Mouse (Mus musculus): Measurements from ENCODE around the gene Fbxo41.
A peak's percentile ranks its signal among the peaks of the same experiment; 100 is the strongest.

The Fbxo41 gene

DNA sequence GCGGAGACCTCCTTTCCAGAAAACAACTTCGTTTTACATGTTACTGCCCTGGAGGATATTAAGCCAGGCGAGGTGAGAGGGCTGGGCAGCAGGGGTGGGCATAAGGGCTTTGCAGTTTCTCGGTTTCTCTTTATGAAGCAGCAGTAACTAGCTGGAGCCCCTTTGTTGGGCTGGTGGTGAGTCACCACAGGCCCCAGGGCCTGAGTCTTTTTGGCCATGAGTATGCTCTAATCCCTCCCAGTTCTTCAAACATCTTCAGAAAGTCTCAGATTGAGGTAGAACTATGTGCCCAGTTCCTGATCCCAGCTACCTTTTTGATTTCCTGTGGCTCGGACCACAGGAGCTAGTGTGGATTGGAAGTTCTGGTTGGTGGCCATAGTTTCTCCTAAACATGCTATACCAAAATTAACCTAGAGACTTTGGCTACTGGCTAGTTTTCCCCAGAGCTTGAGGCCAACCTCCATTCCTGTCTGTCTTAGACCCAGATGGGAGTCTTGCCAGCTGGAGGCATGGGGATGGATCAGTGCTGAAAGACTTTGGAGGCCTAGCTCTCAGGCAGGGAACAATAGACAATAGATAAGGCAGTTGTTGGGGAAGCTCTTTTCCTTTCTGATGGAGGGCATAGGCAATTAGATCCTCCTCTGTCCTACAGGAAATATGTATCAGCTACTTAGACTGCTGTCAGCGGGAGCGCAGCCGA is 58.4 kb downstream of the Fbxo41 start:
- no peak for DNase-seq

DNA sequence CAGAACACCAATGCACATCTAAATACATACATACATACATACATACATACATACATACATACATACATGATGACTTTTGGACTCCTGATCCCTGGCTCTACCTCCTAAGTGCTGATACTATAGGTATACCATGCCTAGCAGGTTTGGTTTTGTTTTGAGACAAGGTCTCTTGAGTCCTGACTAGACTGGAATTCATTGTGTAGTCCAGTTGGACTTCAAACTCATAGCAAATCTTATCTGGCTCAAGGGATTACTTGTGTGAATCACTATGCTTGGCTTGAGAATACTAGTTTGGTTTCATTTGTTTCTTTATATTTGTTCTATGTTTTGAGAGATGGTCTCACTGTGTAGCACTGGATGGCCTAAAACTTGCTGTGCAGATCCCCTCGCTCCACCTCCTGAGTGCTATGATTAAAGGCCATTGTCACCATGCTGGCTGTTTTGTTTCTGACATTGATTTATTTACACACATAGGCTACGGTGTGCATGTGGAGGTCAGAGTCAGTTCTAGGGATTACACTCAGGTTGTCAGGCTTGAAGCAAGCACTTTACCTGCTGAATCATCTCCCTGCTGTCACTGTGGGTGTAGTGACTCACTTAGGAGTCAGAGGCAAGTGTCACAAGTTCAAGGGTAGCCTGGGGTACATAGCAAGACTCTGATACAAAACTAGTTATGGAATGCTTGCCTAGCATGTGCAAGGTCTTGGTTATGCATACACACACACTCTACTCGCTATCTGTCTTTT is 59.1 kb downstream of the Fbxo41 start:
- DNase-seq = no peak

DNA sequence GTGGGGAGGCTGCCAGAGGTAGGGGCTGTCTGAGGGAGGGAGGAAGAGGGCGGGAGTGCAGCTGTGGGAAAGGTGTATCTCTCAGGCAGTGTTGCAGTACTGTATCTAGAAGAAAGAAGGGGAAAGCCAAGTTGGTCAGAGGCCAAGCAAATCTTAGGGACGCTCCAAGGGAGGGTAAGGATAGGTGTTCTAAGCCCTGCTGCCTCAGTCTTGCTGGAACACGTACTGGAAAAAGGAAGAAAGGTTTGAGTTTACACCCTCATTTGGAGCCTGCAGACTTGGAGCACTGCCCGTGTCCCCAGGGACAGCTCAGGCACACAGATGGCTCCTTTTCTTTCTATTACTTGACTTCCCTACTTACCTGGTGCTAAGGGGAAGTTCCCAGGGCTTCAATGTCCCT is 61.7 kb downstream of the Fbxo41 start:
- no peak for DNase-seq

DNA sequence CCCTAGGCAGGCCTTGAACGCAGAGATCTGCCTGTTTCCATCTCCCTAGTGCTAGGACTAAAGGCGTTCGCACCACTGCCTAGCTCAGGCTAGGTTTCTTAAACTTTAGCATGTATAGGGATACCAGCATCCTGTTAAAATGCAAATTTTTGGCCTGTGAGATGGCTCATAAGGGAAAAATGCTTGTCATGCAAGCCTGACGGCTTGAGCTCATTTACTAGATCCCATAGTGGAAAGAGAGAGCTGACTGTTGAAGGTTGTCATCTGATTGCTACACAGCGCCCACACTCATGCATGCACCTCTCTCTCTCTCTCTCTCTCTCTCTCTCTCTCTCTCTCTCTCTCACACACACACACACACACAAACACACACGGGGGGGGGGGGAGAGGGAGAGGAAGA is 66.2 kb downstream of the Fbxo41 start:
- DNase-seq = no peak

DNA sequence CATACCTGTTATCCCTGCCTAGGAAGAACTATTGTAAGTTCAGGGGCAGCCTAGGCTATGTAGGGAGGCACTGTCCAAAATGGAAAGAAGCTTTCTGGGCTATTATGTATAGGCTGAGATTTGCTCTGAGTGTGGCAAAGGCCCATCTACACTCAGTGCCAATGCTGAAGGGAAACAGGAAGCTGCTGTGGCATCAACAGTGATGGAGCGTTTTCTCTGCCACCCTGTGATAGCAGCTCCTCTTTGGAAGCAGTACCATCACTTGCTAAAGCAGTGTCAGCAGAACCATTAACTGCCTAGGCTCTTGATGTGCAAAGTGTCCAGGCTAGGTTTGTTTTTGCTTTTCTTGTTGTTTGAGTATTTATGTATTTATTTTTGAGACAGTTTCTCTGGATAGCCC is 66.6 kb downstream of the Fbxo41 start:
- DNase-seq = no peak

DNA sequence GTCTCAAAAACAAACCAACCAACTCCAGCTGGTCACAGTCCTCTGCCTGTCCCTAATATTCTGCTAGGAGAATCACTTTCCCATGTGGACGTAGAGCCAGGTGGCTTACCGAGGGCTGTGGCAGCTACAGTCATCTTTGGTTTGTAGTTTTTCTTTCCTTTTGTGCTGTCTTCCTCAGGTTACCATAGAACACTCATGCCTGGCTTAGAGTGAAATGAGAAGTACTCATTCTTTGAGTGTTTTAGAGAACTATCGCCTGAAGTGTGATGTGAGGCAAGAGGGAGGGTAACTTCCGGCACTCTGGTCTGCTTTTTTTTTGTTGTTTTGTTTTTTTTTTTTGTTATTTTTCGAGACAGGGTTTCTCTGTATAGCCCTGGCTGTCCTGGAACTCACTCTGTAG is 68.9 kb downstream of the Fbxo41 start:
- no peak for DNase-seq

DNA sequence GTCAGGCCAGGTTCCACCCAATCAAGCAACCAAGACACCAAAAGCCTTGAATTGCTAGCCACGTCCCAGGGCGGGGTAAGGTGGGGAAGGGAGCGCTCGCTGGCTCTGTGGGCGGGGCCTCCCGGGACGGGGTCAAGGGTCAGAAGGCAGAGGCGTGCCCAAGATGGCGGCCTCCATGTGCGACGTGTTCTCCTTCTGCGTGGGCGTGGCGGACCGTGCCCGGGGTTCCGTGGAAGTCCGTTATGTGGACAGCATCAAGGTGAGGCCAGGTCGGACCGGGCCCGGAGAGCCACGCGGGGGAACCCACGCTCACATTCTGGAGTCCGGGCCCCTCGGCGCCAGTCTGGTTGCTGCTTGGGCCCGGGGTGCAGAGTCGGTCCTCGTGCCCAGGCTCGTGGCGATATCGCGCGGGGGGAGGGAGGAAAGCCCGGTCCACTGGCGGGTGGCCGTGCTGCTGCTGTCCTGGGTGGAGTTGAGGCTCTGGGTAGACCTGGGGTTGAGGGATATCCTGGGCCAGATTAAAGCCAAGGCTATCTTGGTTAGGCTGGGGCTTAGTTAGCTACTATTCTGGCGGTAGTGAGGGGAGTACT is 70.9 kb downstream of the Fbxo41 start, which contains the start of gene Smyd5:
TSS of gene Smyd5 (plus strand) at position 148 of the 590 bp plus-strand sequence.
- DNase-seq = peak; percentile 82

DNA sequence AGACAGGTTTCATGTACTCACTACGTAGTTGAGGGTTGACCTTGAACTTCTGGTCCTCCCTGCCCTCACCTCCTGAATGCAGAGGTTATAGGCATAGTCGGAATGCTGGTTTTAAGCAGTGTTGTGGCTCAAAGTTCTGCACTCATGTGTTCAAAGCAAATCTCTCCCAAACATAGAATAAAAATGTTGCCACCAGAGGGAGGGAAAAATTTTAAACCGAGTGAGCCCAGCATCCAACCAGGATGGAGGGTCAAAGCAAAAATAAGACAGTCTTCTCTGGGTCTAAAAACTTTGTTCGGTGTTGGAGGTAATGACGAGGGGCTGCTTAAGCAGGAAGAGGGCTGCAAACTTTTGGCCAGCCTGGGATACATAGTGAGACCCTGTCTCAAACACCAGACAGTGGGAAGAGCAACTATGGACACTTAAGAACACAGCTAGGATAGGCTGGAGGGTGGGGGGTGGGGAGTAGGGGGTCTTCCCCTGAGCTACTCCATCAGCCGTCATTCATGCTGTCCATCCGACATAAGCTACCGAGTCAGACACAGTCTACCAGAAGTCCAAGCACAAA is 71.4 kb downstream of the Fbxo41 start:
- no peak for DNase-seq

DNA sequence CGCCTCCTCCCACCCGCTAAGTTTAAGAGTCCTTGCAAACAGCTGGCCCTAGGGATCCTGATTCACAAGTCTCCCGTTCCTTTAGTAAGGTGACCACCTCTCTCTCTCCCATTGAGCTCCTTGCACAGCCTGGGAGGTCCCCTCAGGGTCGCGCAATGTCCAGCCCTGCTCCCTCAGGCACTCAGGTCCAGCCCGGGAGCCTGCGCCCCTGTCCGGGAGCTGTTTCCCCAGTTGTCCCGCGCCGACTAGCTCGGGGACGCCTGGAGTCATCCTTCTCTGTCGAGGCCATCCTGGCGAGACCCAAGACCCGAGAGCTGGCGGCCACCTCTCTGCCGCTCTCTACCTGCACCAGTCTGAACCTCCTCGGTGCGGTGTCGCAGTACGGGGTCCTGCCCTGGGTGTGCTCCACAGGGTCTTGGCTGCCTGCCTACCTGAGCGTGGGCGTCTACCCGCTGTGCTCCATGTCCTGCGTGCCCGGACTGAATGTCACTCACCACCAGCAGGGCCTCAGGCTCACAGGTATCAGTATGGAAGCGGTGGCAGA is 78.9 kb downstream of the Fbxo41 start, which contains the start of gene Noto:
TSS of gene Noto (plus strand) at position 51 of the 544 bp plus-strand sequence.
- no peak for DNase-seq
